Mouse (Mus musculus): ENCODE data around the gene Arhgef17.

Gene Arhgef17

GRCm38 (mm10) chr7:100941169-100941568 lies 9.3 kb upstream of the Arhgef17 start:
- no peak for DNase-seq (ENCODE audit: low spot score)

GRCm38 (mm10) chr7:100938106-100938505 lies 6.2 kb upstream of the Arhgef17 start:
- no peak for DNase-seq (ENCODE audit: low spot score)

GRCm38 (mm10) chr7:100937481-100937880 lies 5.6 kb upstream of the Arhgef17 start:
- no peak for DNase-seq (ENCODE audit: low spot score)

GRCm38 (mm10) chr7:100933520-100933919 lies 1.6 kb upstream of the Arhgef17 start:
- DNase-seq (ENCODE audit: low spot score): no peak

- DNase-seq (ENCODE audit: low spot score): peak; percentile 91
These were observed 637 bp upstream of the Arhgef17 start for GRCm38 (mm10) chr7:100932481-100933007.

- no peak for DNase-seq (ENCODE audit: low spot score)
These were observed 486 bp downstream of the Arhgef17 start for GRCm38 (mm10) chr7:100931316-100931925.

GRCm38 (mm10) chr7:100930619-100931315 lies 1.1 kb downstream of the Arhgef17 start:
- peak; percentile 83 for DNase-seq (ENCODE audit: low spot score)

GRCm38 (mm10) chr7:100929639-100930303 lies 2.1 kb downstream of the Arhgef17 start:
- DNase-seq (ENCODE audit: low spot score): no peak

- DNase-seq (ENCODE audit: low spot score): no peak
These were observed 3.5 kb downstream of the Arhgef17 start for GRCm38 (mm10) chr7:100928456-100928855.

- DNase-seq (ENCODE audit: low spot score): no peak
These were observed 4.5 kb downstream of the Arhgef17 start for GRCm38 (mm10) chr7:100927287-100928000.

- DNase-seq (ENCODE audit: low spot score): no peak
These were observed 5.5 kb downstream of the Arhgef17 start for GRCm38 (mm10) chr7:100926311-100926923.

GRCm38 (mm10) chr7:100924674-100925445 lies 7.0 kb downstream of the Arhgef17 start:
- peak; percentile 78 for DNase-seq (ENCODE audit: low spot score)

GRCm38 (mm10) chr7:100924200-100924599 lies 7.7 kb downstream of the Arhgef17 start:
- no peak for DNase-seq (ENCODE audit: low spot score)

- no peak for DNase-seq (ENCODE audit: low spot score)
These were observed 9.0 kb downstream of the Arhgef17 start for GRCm38 (mm10) chr7:100922907-100923306.

- no peak for DNase-seq (ENCODE audit: low spot score)
These were observed 10.6 kb downstream of the Arhgef17 start for GRCm38 (mm10) chr7:100921289-100921688.

- no peak for DNase-seq (ENCODE audit: low spot score)
These were observed 12.1 kb downstream of the Arhgef17 start for GRCm38 (mm10) chr7:100919809-100920107.

GRCm38 (mm10) chr7:100919006-100919808 lies 12.7 kb downstream of the Arhgef17 start:
- no peak for DNase-seq (ENCODE audit: low spot score)

GRCm38 (mm10) chr7:100918176-100918575 lies 13.7 kb downstream of the Arhgef17 start:
- DNase-seq (ENCODE audit: low spot score): peak; percentile 86

GRCm38 (mm10) chr7:100917751-100918150 lies 14.2 kb downstream of the Arhgef17 start:
- no peak for DNase-seq (ENCODE audit: low spot score)

GRCm38 (mm10) chr7:100916526-100916925 lies 15.4 kb downstream of the Arhgef17 start:
- no peak for DNase-seq (ENCODE audit: low spot score)
